ENCODE assay signal across 24 mouse cellular contexts in genomic region chr3:144170539-144170938, GRCm38 (mm10). TPM values are rescaled to one million over a fixed set of nuclear protein-coding genes. Genes with fewer than 3 reads are reported as not detected.
DNase-seq lines count a peak whose midpoint lies in the region; ATAC-seq and TF ChIP-seq lines count a peak whose summit lies in the region.
"Had no signal": no experiment of that assay in that cellular context is flagged by ENCODE, and none has a peak within 500 bp of the region (broad histone marks: within the 10 kb centered on the region; RNA-seq: fewer than 3 reads in every experiment).

No protein-coding gene starts in this region.

- TF ChIP-seq CTCF in MEL (IDR thresholded peaks at IDR 0.05 in 2 of 3, conservative IDR thresholded peaks at IDR 0.05 in 1 of 3; ENCODE audit: control insufficient read depth in 1 of 3, insufficient read depth in 1 of 3, low read depth in 2 of 3, low read length in 3 of 3, poor library complexity in 1 of 3, severe bottlenecking in 1 of 3), result no peak

- no peak overlapping the region for H3K27ac ChIP-seq in MEL (ENCODE audit: control insufficient read depth, low read depth, low read length)
- no peak overlapping the region for H3K27ac ChIP-seq in kidney, embryonic 16.5 days (ENCODE audit: low read length)
- H3K27ac ChIP-seq: embryonic facial prominence, embryonic 12.5 days; embryonic facial prominence, embryonic 15.5 days; gastrocnemius, adult 2 months; hindbrain, embryonic 12.5 days; intestine, embryonic 15.5 days had no signal

- no peak overlapping the region for H3K4me2 ChIP-seq in kidney, embryonic 16.5 days (replicated peaks; ENCODE audit: low read depth, low read length)
- H3K4me2 ChIP-seq: embryonic facial prominence, embryonic 12.5 days; embryonic facial prominence, embryonic 15.5 days; heart, embryonic 11.5 days; hindbrain, embryonic 12.5 days; intestine, embryonic 15.5 days had no signal

- ATAC-seq in granulocyte monocyte progenitor cell, adult 5-6 weeks (replicated peaks; ENCODE audit: poor library complexity, severe bottlenecking), result peak; percentile 66
- ATAC-seq in monocyte, adult 5-6 weeks (replicated peaks; ENCODE audit: insufficient number of reproducible peaks, low FRiP score, low TSS enrichment, poor library complexity, severe bottlenecking), result 0 out of 2 replicates have a peak, but pooled peaks have one; percentile 29
- no peak for ATAC-seq in kidney, embryonic 16.5 days (ENCODE audit: low FRiP score, low TSS enrichment)
- ATAC-seq: CD4-positive, CD25-positive, alpha-beta regulatory T cell, adult 4 months; forebrain, embryonic 14.5 days; forebrain, postnatal 0 days; hindbrain, embryonic 16.5 days; intestine, embryonic 15.5 days had no signal

- no peak for TF ChIP-seq POLR2A in MEL (IDR thresholded peaks at IDR 0.05; ENCODE audit: control insufficient read depth in 1 of 2, insufficient read depth in 1 of 2, low read depth in 1 of 2, low read length in 2 of 2, poor library complexity in 1 of 2)

- TF ChIP-seq EP300 in MEL (IDR thresholded peaks at IDR 0.05; ENCODE audit: low read depth in 1 of 2, low read length in 2 of 2), result no peak

- H3K79me2 ChIP-seq in MEL (ENCODE audit: control insufficient read depth, insufficient read depth, low read length, poor library complexity), result no peaks in the 10 kb centered on the region

- H3K4me1 ChIP-seq in MEL (ENCODE audit: control insufficient read depth in 1 of 2, insufficient read depth in 2 of 2, low read length in 2 of 2), result 0 out of 4 replicates have a peak, but pooled peaks cover 0 to 2% of the 10 kb centered on the region in 2 experiments
- no peaks in the 10 kb centered on the region for H3K4me1 ChIP-seq in kidney, embryonic 16.5 days (ENCODE audit: insufficient read depth, low read length)
- H3K4me1 ChIP-seq: embryonic facial prominence, embryonic 12.5 days; embryonic facial prominence, embryonic 15.5 days; hindbrain, embryonic 12.5 days; intestine, embryonic 15.5 days had no signal

- no peaks in the 10 kb centered on the region for H3K27me3 ChIP-seq in MEL (ENCODE audit: control insufficient read depth in 1 of 2, insufficient read depth in 2 of 2, low read length in 2 of 2)
- no peaks in the 10 kb centered on the region for H3K27me3 ChIP-seq in kidney, embryonic 16.5 days (ENCODE audit: insufficient read depth, low read length)
- H3K27me3 ChIP-seq: embryonic facial prominence, embryonic 12.5 days; embryonic facial prominence, embryonic 15.5 days; hindbrain, embryonic 12.5 days; intestine, embryonic 15.5 days had no signal

- WGBS in kidney, embryonic 16.5 days, result 87% methylated on average over 2 of the region's 2 CpGs

- H3K36me3 ChIP-seq in MEL (ENCODE audit: control insufficient read depth in 1 of 2, insufficient read depth in 2 of 2, low read length in 2 of 2), result no peaks in the 10 kb centered on the region
- no peaks in the 10 kb centered on the region for H3K36me3 ChIP-seq in kidney, embryonic 16.5 days (ENCODE audit: insufficient read depth, low read length)
- H3K36me3 ChIP-seq: embryonic facial prominence, embryonic 12.5 days; embryonic facial prominence, embryonic 15.5 days; hindbrain, embryonic 12.5 days; intestine, embryonic 15.5 days had no signal

- H3K4me3 ChIP-seq in MEL (ENCODE audit: control insufficient read depth in 1 of 2, insufficient read depth in 1 of 2, low read depth in 2 of 2, low read length in 2 of 2), result no peak overlapping the region
- no peak overlapping the region for H3K4me3 ChIP-seq in kidney, embryonic 16.5 days (ENCODE audit: low read length)
- H3K4me3 ChIP-seq: embryonic facial prominence, embryonic 12.5 days; embryonic facial prominence, embryonic 15.5 days; gastrocnemius, adult 2 months; hindbrain, embryonic 12.5 days; intestine, embryonic 15.5 days had no signal

- H3K9ac ChIP-seq in MEL (ENCODE audit: control insufficient read depth, low read depth, low read length, poor library complexity, severe bottlenecking), result no peak overlapping the region
- no peak overlapping the region for H3K9ac ChIP-seq in kidney, embryonic 16.5 days (replicated peaks; ENCODE audit: low read length)
- H3K9ac ChIP-seq: embryonic facial prominence, embryonic 12.5 days; embryonic facial prominence, embryonic 15.5 days; forebrain, postnatal 0 days; hindbrain, embryonic 12.5 days; intestine, embryonic 15.5 days had no signal

- no peak for TF ChIP-seq RAD21 in MEL (IDR thresholded peaks at IDR 0.05; ENCODE audit: low read depth, low read length)

- no peaks in the 10 kb centered on the region for H3K9me3 ChIP-seq in MEL (replicated peaks; ENCODE audit: insufficient read depth, low read length)
- peaks cover 3% of the 10 kb centered on the region; the same call in 1 of the 2 replicates for H3K9me3 ChIP-seq in kidney, embryonic 16.5 days (ENCODE audit: low read length)
- H3K9me3 ChIP-seq: embryonic facial prominence, embryonic 12.5 days; embryonic facial prominence, embryonic 15.5 days; hindbrain, embryonic 12.5 days; intestine, embryonic 15.5 days had no signal

- DNase-seq in A20 (ENCODE audit: low read depth, low spot score) (peak; percentile 22), MEL (ENCODE audit: low read depth, low spot score) (peak; percentile 28)
- DNase-seq in embryo, embryonic 11 days, result no peak
- no peak for DNase-seq in kidney, adult 9 months
- DNase-seq: adrenal gland, adult 8-10 months; adrenal gland, postnatal 25 days; cerebellum, adult 18-20 months; cerebellum, adult 9-10 months; cerebellum, postnatal 14 days; forebrain, postnatal 0 days; gastrocnemius, adult 2 months; gastrocnemius, postnatal 14 days; kidney, adult 11 months had no signal

TF ChIP-seq in MEL, 35 proteins besides CTCF, POLR2A, EP300 and RAD21:
- TF ChIP-seq TCF12 (IDR thresholded peaks at IDR 0.05; ENCODE audit: low read depth, low read length) (no peak), USF1 (IDR thresholded peaks at IDR 0.05; ENCODE audit: low read depth, low read length) (no peak), MYB (IDR thresholded peaks at IDR 0.05; ENCODE audit: low read depth, low read length) (no peak), HCFC1 (IDR thresholded peaks at IDR 0.05; ENCODE audit: low read depth, low read length) (no peak), ZNF384 (IDR thresholded peaks at IDR 0.05; ENCODE audit: low read depth, low read length) (no peak), TBP (IDR thresholded peaks at IDR 0.05; ENCODE audit: low read depth, low read length) (no peak), E2F4 (IDR thresholded peaks at IDR 0.05; ENCODE audit: borderline replicate concordance, low read depth, low read length) (no peak), ETS1 (IDR thresholded peaks at IDR 0.05; ENCODE audit: low read depth, low read length) (no peak), BHLHE40 (IDR thresholded peaks at IDR 0.05; ENCODE audit: borderline replicate concordance, low read depth, low read length) (no peak), MXI1 (IDR thresholded peaks at IDR 0.05; ENCODE audit: low read depth, low read length) (no peak), ELF1 (IDR thresholded peaks at IDR 0.05; ENCODE audit: low read depth, low read length) (no peak), ZMIZ1 (IDR thresholded peaks at IDR 0.05; ENCODE audit: low read depth, low read length) (no peak), CHD2 (IDR thresholded peaks at IDR 0.05; ENCODE audit: low read length) (no peak), MAFK (IDR thresholded peaks at IDR 0.05; ENCODE audit: borderline replicate concordance, low read depth, low read length) (no peak), MYC (IDR thresholded peaks at IDR 0.05; ENCODE audit: low read depth, low read length) (no peak)

RNA-seq across cellular contexts. Expression of gene Lmo4, which starts 34.5 kb away (rescaled TPM):
- total RNA-seq in MEL (2012; rRNA removed), result 13.7 and 14.9 TPM in 2 replicates
- 10 to 100 TPM in 1 of 2 experiments, not detected in 1; 29.3 TPM for polyA plus RNA-seq in MEL (2012; ENCODE audit: insufficient read depth in 1 of 2, insufficient read length in 2 of 2, low read depth in 1 of 2, low replicate concordance in 2 of 2, missing spikeins in 1 of 2)
- 116 and 130 TPM in 2 replicates for total RNA-seq in granulocyte monocyte progenitor cell, adult 5-6 weeks (2014; fragmentation: Nextera tagmentation)
- total RNA-seq in granulocyte monocyte progenitor cell, adult 5-6 weeks (2017), result 34.5 and 45.1 TPM in 2 replicates
- 65.3 to 118 TPM (median 104 TPM) in 3 replicates for total RNA-seq in monocyte, adult 5-6 weeks (2017)
- polyA plus RNA-seq in kidney, embryonic 16.5 days (2015; fragmentation: Nextera tagmentation; extraction: Ambion mirVana), result 61.6 and 62.7 TPM in 2 replicates

Comparison
In these comparisons a context has a peak if more than half of its experiments do, and no peak if none do; other contexts are left out.
1. DNase-seq: peak in A20 (single experiment) and MEL (single experiment); none in embryo, embryonic 11 days (single experiment) and kidney, adult 9 months (single experiment).